Mouse (Mus musculus): ENCODE results near the gene Tmem221.

DNA sequence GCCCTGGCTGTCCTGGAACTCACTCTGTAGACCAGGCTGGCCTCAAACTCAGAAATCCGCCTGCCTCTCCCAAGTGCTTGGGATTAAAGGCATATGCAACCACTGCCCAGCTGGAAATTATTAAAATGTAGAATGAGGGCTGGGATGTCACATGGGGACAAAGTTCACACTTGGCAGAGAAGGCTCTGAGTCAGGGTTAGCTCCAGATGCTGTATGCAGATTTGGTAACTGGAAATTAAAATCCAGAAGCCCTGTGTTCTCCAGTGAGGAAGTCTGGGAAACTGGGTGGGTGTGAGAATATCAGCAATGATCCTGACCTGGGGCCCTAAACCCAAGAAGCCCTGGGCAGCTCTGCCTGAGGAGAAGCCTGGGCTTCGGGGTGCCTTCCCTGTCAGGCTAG lies 49.4 kb downstream of the Tmem221 start:
- no peak for TF ChIP-seq POLR2A (IDR thresholded peaks at IDR 0.05; ENCODE audit: control insufficient read depth, low read depth, low read length)
- TF ChIP-seq CTCF (IDR thresholded peaks at IDR 0.05; ENCODE audit: control insufficient read depth, insufficient read depth, insufficient replicate concordance, low read depth, low read length): no peak
